Comparison of ENCODE assay signal across 11 mouse cellular contexts in genomic region chr19:42902410-42903021, GRCm38 (mm10).
DNase-seq lines count a peak whose midpoint lies in the region; ATAC-seq lines count a peak whose summit lies in the region.
"Had no signal": no experiment of that assay in that cellular context is flagged by ENCODE, and none has a peak within 500 bp of the region (broad histone marks: within the 10 kb centered on the region; RNA-seq: fewer than 3 reads in every experiment).

No protein-coding gene starts in this region.

- DNase-seq in intestine, embryonic 14.5 days (ENCODE audit: low spot score) = peak; percentile 32
- peak; percentile 52 to 65 for DNase-seq in layer of hippocampus, postnatal 14 days (ENCODE audit: low spot score in 2 of 2)
- peak; percentile 80 to 85 for DNase-seq in right cerebral cortex, postnatal 10 days (ENCODE audit: low spot score in 2 of 2)
- DNase-seq in urinary bladder, postnatal 4 days (ENCODE audit: low spot score in 2 of 2) = no peak
- no peak for DNase-seq in thymus, postnatal 36 days
- DNase-seq in spleen, postnatal 4 days (ENCODE audit: low spot score in 2 of 2) = no peak
- DNase-seq: heart, postnatal 10 days had no signal

- no peaks in the 10 kb centered on the region for H3K36me3 ChIP-seq in intestine, embryonic 14.5 days (ENCODE audit: control insufficient read depth, insufficient read depth, low read length)
- no peaks in the 10 kb centered on the region for H3K36me3 ChIP-seq in intestine, embryonic 16.5 days (ENCODE audit: control insufficient read depth, insufficient read depth, low read length)
- no peaks in the 10 kb centered on the region for H3K36me3 ChIP-seq in forebrain, embryonic 15.5 days
- H3K36me3 ChIP-seq: stomach, embryonic 15.5 days had no signal

- H3K4me2 ChIP-seq in intestine, embryonic 14.5 days (ENCODE audit: low read length) = no peak overlapping the region
- H3K4me2 ChIP-seq in intestine, embryonic 16.5 days (ENCODE audit: low read depth, low read length) = no peak overlapping the region
- H3K4me2 ChIP-seq in forebrain, embryonic 15.5 days (replicated peaks) = no peak overlapping the region
- H3K4me2 ChIP-seq: stomach, embryonic 15.5 days had no signal

- no peak overlapping the region for H3K9ac ChIP-seq in intestine, embryonic 14.5 days (ENCODE audit: low read length)
- no peak overlapping the region for H3K9ac ChIP-seq in intestine, embryonic 16.5 days (ENCODE audit: low read depth, low read length)
- no peak overlapping the region for H3K9ac ChIP-seq in forebrain, embryonic 15.5 days (replicated peaks)
- H3K9ac ChIP-seq: stomach, embryonic 15.5 days had no signal

- H3K27ac ChIP-seq in intestine, embryonic 14.5 days (ENCODE audit: low read depth) = no peak overlapping the region
- no peak overlapping the region for H3K27ac ChIP-seq in intestine, embryonic 16.5 days (ENCODE audit: low read length)
- H3K27ac ChIP-seq in forebrain, embryonic 15.5 days (replicated peaks) = peak overlapping the region; percentile 12
- H3K27ac ChIP-seq: macrophage; stomach, embryonic 15.5 days had no signal

- H3K27me3 ChIP-seq in intestine, embryonic 14.5 days (replicated peaks; ENCODE audit: control insufficient read depth, insufficient read depth, low read length) = no peaks in the 10 kb centered on the region
- H3K27me3 ChIP-seq in intestine, embryonic 16.5 days (replicated peaks; ENCODE audit: control insufficient read depth, insufficient read depth, low read length) = no peaks in the 10 kb centered on the region
- no peaks in the 10 kb centered on the region for H3K27me3 ChIP-seq in forebrain, embryonic 15.5 days
- H3K27me3 ChIP-seq: stomach, embryonic 15.5 days had no signal

- H3K4me3 ChIP-seq in intestine, embryonic 14.5 days (ENCODE audit: low read depth, low read length) = no peak overlapping the region
- no peak overlapping the region for H3K4me3 ChIP-seq in intestine, embryonic 16.5 days (ENCODE audit: low read length)
- no peak overlapping the region for H3K4me3 ChIP-seq in forebrain, embryonic 15.5 days
- H3K4me3 ChIP-seq: stomach, embryonic 15.5 days had no signal

- no peak for ATAC-seq in intestine, embryonic 14.5 days (replicated peaks; ENCODE audit: low FRiP score, low TSS enrichment, low read depth)
- ATAC-seq in intestine, embryonic 16.5 days = no peak
- ATAC-seq in forebrain, embryonic 15.5 days (replicated peaks) = peak; percentile 58

- peaks cover 16% of the 10 kb centered on the region for H3K4me1 ChIP-seq in intestine, embryonic 14.5 days (replicated peaks; ENCODE audit: control insufficient read depth, insufficient read depth, low read length)
- peaks cover 4% of the 10 kb centered on the region; the same call in 1 of the 2 replicates for H3K4me1 ChIP-seq in intestine, embryonic 16.5 days (ENCODE audit: control insufficient read depth, insufficient read depth, low read length)
- peaks cover 25% of the 10 kb centered on the region for H3K4me1 ChIP-seq in forebrain, embryonic 15.5 days

- no peaks in the 10 kb centered on the region for H3K9me3 ChIP-seq in intestine, embryonic 14.5 days (ENCODE audit: control insufficient read depth, low read length)
- H3K9me3 ChIP-seq in intestine, embryonic 16.5 days (ENCODE audit: control insufficient read depth, low read length) = no peaks in the 10 kb centered on the region
- H3K9me3 ChIP-seq in forebrain, embryonic 15.5 days = no peaks in the 10 kb centered on the region
- H3K9me3 ChIP-seq: stomach, embryonic 15.5 days had no signal

- WGBS in intestine, embryonic 14.5 days = 71% methylated on average over 6 of the region's 6 CpGs
- WGBS in intestine, embryonic 16.5 days = 73% methylated on average over 6 of the region's 6 CpGs
- WGBS in forebrain, embryonic 15.5 days = 47% methylated on average over 6 of the region's 6 CpGs

Comparison
In these comparisons a context has a peak if more than half of its experiments do, and no peak if none do; other contexts are left out.
1. DNase-seq: peak in intestine, embryonic 14.5 days (single experiment), layer of hippocampus, postnatal 14 days (2 of 2) and right cerebral cortex, postnatal 10 days (2 of 2); none in urinary bladder, postnatal 4 days (0 of 2), thymus, postnatal 36 days (0 of 2) and spleen, postnatal 4 days (0 of 2).